Mouse (Mus musculus): ENCODE measurements around the gene Clec4a2.
"Not testable (repeated sequence)": the region's sequence is repeated elsewhere in the genome, so short reads cannot be mapped to it uniquely, and the experiment has no call there.

Clec4a2 gene

GRCm38 (mm10) chr6:123106128-123106527, at the start of gene Clec4a2:
Clec4a2 (plus strand) TSS chr6:123106428.
- DNase-seq (ENCODE audit: low spot score in 2 of 2) = not testable (repeated sequence)

- DNase-seq (ENCODE audit: low spot score in 2 of 2) = no peak
These were observed 10.9 kb upstream of the Clec4a2 start for GRCm38 (mm10) chr6:123095125-123095843.

GRCm38 (mm10) chr6:123123195-123123594, 17.0 kb downstream of the Clec4a2 start:
- no peak for DNase-seq (ENCODE audit: low spot score in 2 of 2)

GRCm38 (mm10) chr6:123127173-123127572, 20.9 kb downstream of the Clec4a2 start:
- no peak for DNase-seq (ENCODE audit: low spot score in 2 of 2)

GRCm38 (mm10) chr6:123137766-123138526, 31.7 kb downstream of the Clec4a2 start:
- not testable (repeated sequence) for DNase-seq (ENCODE audit: low spot score in 2 of 2)

- no peak for DNase-seq (ENCODE audit: low spot score in 2 of 2)
These were observed 63.9 kb downstream of the Clec4a2 start for GRCm38 (mm10) chr6:123170106-123170505.

- no peak for DNase-seq (ENCODE audit: low spot score in 2 of 2)
These were observed 64.8 kb downstream of the Clec4a2 start for GRCm38 (mm10) chr6:123171040-123171439.

- no peak for DNase-seq (ENCODE audit: low spot score in 2 of 2)
These were observed 66.4 kb downstream of the Clec4a2 start, which contains the start of gene Clec4b2 for GRCm38 (mm10) chr6:123172593-123172992. Clec4b2 (plus strand) TSS chr6:123172893.

GRCm38 (mm10) chr6:123175549-123175948, 69.3 kb downstream of the Clec4a2 start:
- no peak for DNase-seq (ENCODE audit: low spot score in 2 of 2)

- not testable (repeated sequence) for DNase-seq (ENCODE audit: low spot score in 2 of 2)
These were observed 78.6 kb downstream of the Clec4a2 start for GRCm38 (mm10) chr6:123184862-123185261.

Data from cerebellum, postnatal 4 days (tissue).